Mouse (Mus musculus) small intestine, adult 2 months (tissue): ENCODE data around the gene Adgrg5.

Experiments used
- CTCF ChIP-seq: fragments of 200-500 bp; IDR thresholded peaks from 2 replicates; pipeline ENCODE4 v1.5.1; 2012; ENCODE audit warnings: low read depth, mild to moderate bottlenecking, control low read depth, inconsistent platforms, low read length, moderate library complexity, mixed read lengths; ENCODE audit not compliant: insufficient replicate concordance, insufficient read length; ENCODE audit errors: extremely low read depth
- POLR2A ChIP-seq: fragments of 200-500 bp; IDR thresholded peaks from 2 replicates; pipeline ENCODE4 v1.6.1; 2012; ENCODE audit warnings: low read depth, mild to moderate bottlenecking, control low read depth, inconsistent platforms, low read length, moderate library complexity

DNA sequence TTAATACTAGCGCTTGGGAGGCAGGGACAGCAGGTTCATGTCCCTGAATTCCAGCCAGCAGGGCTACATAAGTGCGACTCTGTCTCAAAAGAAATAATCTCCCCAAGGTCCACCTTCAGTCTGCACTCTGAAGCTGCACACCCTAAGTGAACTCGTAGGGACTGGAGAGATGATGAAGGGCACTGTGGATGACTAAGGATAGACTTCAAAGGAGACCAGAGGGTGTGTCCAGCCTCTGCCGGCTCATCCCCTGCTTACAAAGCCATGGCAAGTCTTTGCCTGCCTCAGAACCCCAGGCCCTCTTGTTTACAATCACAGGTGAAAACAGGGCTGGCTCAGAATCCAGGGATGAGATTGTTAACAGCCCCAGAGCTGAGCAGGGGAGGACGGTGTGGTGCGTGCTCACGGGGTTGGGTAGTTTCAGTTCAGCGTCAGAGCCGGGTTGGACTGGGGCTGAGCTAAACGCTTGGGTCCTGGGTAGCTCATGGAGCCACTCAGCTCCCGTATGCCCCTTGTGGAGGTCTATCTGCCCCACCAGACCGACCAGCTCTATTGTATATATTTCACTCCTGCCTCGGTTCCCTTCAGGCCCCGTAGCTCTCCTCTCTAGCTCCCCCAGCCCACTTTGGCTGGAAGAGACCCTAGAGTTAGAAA, 35.0 kb upstream of the Adgrg5 start:
- no peak for TF ChIP-seq CTCF
- TF ChIP-seq POLR2A = no peak
